Mouse (Mus musculus) E14TG2a.4 (cell line): ENCODE measurements around the gene Bmp6.

Source experiments
- H3K27me3 ChIP-seq: 2 replicates; pipeline ENCODE4 v1.6.1; 2014; ENCODE audit warnings: low read length, control low read depth; ENCODE audit not compliant: insufficient read depth
- H3K36me3 ChIP-seq: 2 replicates; pipeline ENCODE4 v1.6.1; 2014; ENCODE audit warnings: low read length, control low read depth; ENCODE audit not compliant: insufficient read depth
- H3K4me1 ChIP-seq: replicated peaks from 2 replicates; pipeline ENCODE4 v1.6.1; 2014; ENCODE audit warnings: low read depth, low read length, control low read depth
- H3K4me3 ChIP-seq: replicated peaks from 2 replicates; pipeline ENCODE4 v1.5.1; 2014; ENCODE audit warnings: mild to moderate bottlenecking, low read length
- H3K9me3 ChIP-seq: 2 replicates; pipeline ENCODE4 v1.6.1; 2014; ENCODE audit warnings: low read length, control low read depth
- CTCF ChIP-seq: conservative IDR thresholded peaks from 2 replicates; pipeline ENCODE4 v1.5.1; 2014; ENCODE audit warnings: low read length
- NANOG ChIP-seq: IDR thresholded peaks from 2 replicates; pipeline ENCODE4 v1.6.1; 2014; ENCODE audit warnings: borderline replicate concordance, low read length, mixed read lengths
- POU5F1 ChIP-seq: IDR thresholded peaks from 2 replicates; pipeline ENCODE4 v1.6.1; 2014; ENCODE audit warnings: low read length, borderline replicate concordance

Gene Bmp6

DNA sequence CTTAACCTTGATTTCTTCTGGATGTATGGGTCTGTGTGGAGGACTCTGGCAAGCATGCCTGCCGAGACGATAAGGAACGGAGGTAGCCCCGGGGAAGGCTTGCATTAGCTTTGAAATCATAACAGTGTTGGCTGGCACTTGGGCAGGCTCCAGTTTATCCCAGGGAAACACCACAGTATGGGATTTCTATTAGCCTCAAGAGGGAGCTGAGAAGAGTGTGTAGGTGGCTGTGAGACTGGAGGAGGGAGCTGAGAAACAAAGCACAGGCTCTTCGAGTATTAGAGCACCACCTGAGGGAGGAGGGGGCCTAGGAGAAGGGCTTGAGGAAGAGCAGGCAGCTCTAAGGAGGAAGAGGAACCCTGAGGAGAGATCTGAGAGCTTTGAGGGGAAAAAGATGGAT, 126.0 kb downstream of the Bmp6 start:
- H3K27me3 ChIP-seq, result no peaks in the 10 kb centered on the region; the same call in 1 of the 2 replicates
- no peaks in the 10 kb centered on the region for H3K4me1 ChIP-seq
- no peaks in the 10 kb centered on the region for H3K9me3 ChIP-seq
- no peaks in the 10 kb centered on the region for H3K36me3 ChIP-seq
- no peak overlapping the region for H3K4me3 ChIP-seq
- TF ChIP-seq POU5F1 (no peak), NANOG (no peak), CTCF (no peak)

DNA sequence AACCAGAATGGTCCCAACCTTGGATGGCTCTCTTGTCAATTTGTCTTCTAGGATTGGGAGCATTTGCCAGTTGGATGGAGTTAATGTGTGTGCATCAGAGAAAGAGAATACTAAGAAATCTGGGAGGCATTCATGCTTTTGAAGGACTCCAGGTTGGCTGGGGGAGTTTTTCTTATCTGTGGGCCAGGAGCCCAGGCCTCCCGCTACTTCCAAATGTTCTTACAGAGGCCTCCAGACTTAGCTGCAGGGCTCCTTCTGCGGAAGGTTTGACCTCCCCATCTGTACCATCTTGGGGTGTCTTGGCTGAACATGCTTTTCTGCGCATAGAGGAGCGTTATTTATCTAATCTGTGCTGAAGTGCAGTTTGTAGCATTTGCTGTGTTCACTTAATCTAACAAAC, 127.7 kb downstream of the Bmp6 start:
- TF ChIP-seq POU5F1, result no peak
- no peak for TF ChIP-seq CTCF
- TF ChIP-seq NANOG, result no peak

DNA sequence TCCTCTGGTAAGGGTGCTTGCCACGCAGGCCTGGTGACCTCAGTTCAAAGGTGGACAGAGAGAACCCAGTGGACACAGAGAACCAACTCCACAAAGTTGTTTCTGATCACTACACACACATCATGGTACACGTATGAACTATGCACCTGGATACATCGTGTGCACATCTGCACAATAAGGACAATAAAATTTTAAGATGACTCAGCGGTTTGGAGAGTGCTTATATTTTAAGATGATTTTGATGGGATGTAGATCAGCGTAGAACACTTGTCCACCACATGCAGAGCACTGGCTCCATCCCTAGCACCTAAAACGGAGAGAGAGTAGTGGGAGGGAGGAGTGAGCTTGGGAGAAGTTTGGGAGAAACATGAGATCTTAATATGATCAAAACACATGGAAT, 128.6 kb downstream of the Bmp6 start:
- TF ChIP-seq NANOG (no peak), CTCF (no peak), POU5F1 (no peak)
- no peaks in the 10 kb centered on the region; the same call in 1 of the 2 replicates for H3K27me3 ChIP-seq
- 0 out of 2 replicates have a peak, but pooled peaks cover 6% of the 10 kb centered on the region for H3K4me1 ChIP-seq

More for the DNA sequence above, 127.7 kb downstream of the Bmp6 start:
- Histone ChIP-seq H3K4me3 (no peak overlapping the region), H3K4me1 (0 out of 2 replicates have a peak, but pooled peaks cover 6% of the 10 kb centered on the region), H3K36me3 (no peaks in the 10 kb centered on the region), H3K9me3 (no peaks in the 10 kb centered on the region), H3K27me3 (no peaks in the 10 kb centered on the region; the same call in 1 of the 2 replicates)

DNA sequence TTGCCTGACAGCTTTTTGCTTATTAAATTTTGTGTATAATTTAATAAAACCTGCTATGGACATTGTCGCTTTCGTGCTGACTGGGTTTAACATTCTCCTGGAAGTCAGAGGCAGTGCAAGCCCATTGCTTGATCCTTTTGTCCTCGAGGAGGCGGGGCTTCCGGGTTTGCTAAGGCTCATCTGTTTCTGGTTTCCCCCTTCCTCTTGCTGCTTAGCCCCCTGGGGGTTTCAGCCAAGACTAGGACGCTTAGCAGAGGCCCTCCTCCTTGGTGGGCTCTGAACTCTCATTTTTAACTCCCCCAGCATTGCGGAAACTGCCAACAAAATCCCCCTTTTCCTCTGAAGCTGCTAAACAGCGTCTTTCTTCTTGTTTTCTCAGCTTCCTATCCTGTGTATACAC, 132.0 kb downstream of the Bmp6 start:
- Histone ChIP-seq H3K4me1 (0 out of 2 replicates have a peak, but pooled peaks cover 6% of the 10 kb centered on the region), H3K27me3 (no peaks in the 10 kb centered on the region), H3K4me3 (no peak overlapping the region), H3K9me3 (no peaks in the 10 kb centered on the region), H3K36me3 (no peaks in the 10 kb centered on the region)
- TF ChIP-seq CTCF, result no peak
- TF ChIP-seq NANOG, result no peak
- TF ChIP-seq POU5F1, result no peak

More for the DNA sequence above, 128.6 kb downstream of the Bmp6 start:
- Histone ChIP-seq H3K9me3 (no peaks in the 10 kb centered on the region), H3K4me3 (no peak overlapping the region), H3K36me3 (no peaks in the 10 kb centered on the region)

DNA sequence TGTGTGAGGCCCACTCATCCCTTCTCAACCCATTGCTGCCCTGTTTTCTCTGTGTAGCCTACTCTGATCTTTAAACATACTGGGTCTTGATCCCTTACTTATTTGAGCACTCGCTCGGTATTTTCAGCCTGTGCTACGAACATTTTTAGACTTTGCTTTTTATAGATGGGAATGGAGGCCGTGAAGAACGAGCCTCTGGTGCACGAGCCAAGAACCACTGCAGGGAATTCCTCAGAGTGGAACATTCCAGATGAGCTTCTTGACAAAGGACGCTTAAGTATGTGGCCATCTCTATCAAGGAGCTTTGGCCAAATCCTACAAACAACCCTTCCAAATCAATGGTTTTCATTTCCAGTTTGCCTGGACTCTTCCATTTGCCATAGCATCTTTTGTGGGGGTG, 136.1 kb downstream of the Bmp6 start:
- Histone ChIP-seq H3K4me1 (0 out of 2 replicates have a peak, but pooled peaks cover 6% of the 10 kb centered on the region), H3K9me3 (no peaks in the 10 kb centered on the region), H3K36me3 (no peaks in the 10 kb centered on the region), H3K27me3 (no peaks in the 10 kb centered on the region), H3K4me3 (no peak overlapping the region)
- TF ChIP-seq CTCF (no peak), POU5F1 (no peak), NANOG (no peak)

DNA sequence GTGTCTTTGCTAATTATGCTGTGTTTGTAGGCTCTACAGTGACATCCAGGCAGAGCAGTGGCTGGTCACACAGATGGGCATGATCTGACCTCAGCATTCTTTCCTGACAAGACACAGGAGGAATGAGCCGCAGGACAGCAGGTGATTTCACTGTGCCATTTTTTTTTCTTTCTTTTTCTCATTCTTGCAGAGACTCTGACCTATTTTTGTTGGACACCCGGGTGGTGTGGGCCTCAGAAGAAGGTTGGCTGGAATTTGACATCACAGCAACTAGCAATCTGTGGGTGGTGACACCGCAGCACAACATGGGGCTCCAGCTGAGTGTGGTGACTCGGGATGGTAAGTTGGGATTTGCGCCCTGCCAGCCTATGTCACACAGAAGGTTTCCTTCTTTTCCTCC, 139.8 kb downstream of the Bmp6 start:
- Histone ChIP-seq H3K27me3 (0 out of 2 replicates have a peak, but pooled peaks cover 7% of the 10 kb centered on the region), H3K36me3 (no peaks in the 10 kb centered on the region), H3K4me1 (no peaks in the 10 kb centered on the region), H3K4me3 (no peak overlapping the region), H3K9me3 (no peaks in the 10 kb centered on the region)
- TF ChIP-seq NANOG (no peak), CTCF (no peak), POU5F1 (no peak)

DNA sequence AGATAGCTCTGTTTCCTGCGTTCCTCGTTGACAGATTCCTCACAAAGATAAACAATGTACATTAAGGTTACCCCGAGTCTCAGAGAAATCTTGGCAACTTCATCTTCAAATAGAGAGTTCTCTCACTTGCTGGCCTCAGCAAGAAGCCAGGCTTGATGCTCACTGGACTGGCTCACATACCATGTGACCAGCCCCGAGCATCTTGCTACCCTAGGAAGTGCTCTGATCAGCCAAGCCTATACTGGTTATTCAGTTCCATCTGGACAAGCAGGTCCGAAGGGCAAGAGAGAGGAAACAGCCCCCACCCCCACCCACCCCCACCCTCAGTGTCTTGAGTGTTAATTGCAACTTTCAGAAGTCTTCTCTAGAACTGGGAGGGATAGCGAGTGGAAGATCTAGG, 141.9 kb downstream of the Bmp6 start:
- H3K9me3 ChIP-seq, result no peaks in the 10 kb centered on the region
- no peak for TF ChIP-seq CTCF
- no peak for TF ChIP-seq POU5F1
- no peak for TF ChIP-seq NANOG
- H3K4me1 ChIP-seq, result no peaks in the 10 kb centered on the region
- H3K27me3 ChIP-seq, result 0 out of 2 replicates have a peak, but pooled peaks cover 11% of the 10 kb centered on the region
- no peaks in the 10 kb centered on the region for H3K36me3 ChIP-seq
- H3K4me3 ChIP-seq, result no peak overlapping the region

DNA sequence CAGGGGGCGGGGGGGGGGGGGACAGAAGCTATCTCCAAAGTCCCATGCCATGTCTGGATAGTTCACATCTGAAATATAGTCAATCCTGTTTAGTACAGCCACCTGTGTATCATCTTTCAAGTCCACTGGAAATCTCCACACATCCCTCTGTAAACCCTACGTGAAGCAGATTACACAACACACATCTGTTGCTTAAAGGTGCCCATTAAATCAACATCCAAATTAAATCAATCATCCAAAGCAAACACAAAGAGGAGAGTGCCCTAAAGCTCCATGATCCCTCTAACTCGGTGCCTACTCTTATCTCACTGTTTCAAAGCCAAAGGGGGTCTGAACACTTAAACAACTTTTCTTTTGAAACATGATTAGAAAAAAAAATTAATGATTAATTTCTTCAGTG, 151.8 kb downstream of the Bmp6 start:
- no peak overlapping the region for H3K4me3 ChIP-seq
- no peaks in the 10 kb centered on the region for H3K27me3 ChIP-seq
- TF ChIP-seq CTCF, result no peak
- no peak for TF ChIP-seq POU5F1
- TF ChIP-seq NANOG, result no peak
- H3K4me1 ChIP-seq, result 0 out of 2 replicates have a peak, but pooled peaks cover 4% of the 10 kb centered on the region
- no peaks in the 10 kb centered on the region for H3K9me3 ChIP-seq
- H3K36me3 ChIP-seq, result peaks cover 25% of the 10 kb centered on the region

DNA sequence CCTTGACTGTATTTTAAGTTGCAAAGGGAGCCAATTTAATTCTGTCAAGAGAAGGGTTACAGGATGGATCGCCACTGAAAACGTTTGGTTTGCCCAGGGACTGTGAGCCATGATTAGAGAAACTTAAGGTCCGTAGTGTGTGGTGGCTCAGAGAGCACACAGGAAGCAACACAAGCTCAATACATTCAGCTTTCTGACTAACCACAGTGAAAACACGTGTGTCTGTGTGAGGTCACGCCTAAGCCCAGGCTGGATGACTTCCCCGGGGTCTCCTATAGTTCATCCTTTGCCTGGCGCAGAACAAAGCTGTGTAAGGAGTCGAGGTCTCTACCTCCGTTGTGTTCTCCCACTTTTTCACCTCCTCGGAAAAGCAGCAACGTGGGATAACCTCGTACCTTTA, 156.4 kb downstream of the Bmp6 start:
- no peaks in the 10 kb centered on the region for H3K27me3 ChIP-seq
- peaks cover 71% of the 10 kb centered on the region for H3K36me3 ChIP-seq
- no peak overlapping the region for H3K4me3 ChIP-seq
- TF ChIP-seq CTCF (no peak), POU5F1 (no peak), NANOG (no peak)
- H3K4me1 ChIP-seq, result peaks cover 28% of the 10 kb centered on the region
- no peaks in the 10 kb centered on the region for H3K9me3 ChIP-seq
